Mouse (Mus musculus) embryonic facial prominence, embryonic 12.5 days (tissue): ENCODE measurements around the gene Pdzd3. TPM values are rescaled to one million over a fixed set of nuclear protein-coding genes. Genes with fewer than 3 reads are reported as not detected.

ENCODE experiments used
- ATAC-seq: fragments of 200-750 bp; cut with Nextera tagmentation; 2 replicates; pipeline ENCODE4 v1.8.0; 2017; ENCODE audit not compliant: insufficient number of reproducible peaks, insufficient read depth, low FRiP score, low TSS enrichment
- H3K27ac ChIP-seq: fragments of 300-500 bp; sonication (generic); 2 replicates; pipeline ENCODE4 v1.5.1; 2016; ENCODE audit warnings: mild to moderate bottlenecking
- H3K27me3 ChIP-seq: fragments of 300-500 bp; sonication (generic); 2 replicates; pipeline ENCODE4 v1.6.1; 2016; ENCODE audit warnings: mild to moderate bottlenecking, moderate library complexity
- H3K36me3 ChIP-seq: fragments of 300-500 bp; sonication (generic); 2 replicates; pipeline ENCODE4 v1.6.1; 2016; ENCODE audit warnings: mild to moderate bottlenecking
- H3K4me1 ChIP-seq: fragments of 300-500 bp; sonication (generic); 2 replicates; pipeline ENCODE4 v1.6.1; 2016
- H3K4me2 ChIP-seq: fragments of 300-500 bp; sonication (generic); replicated peaks from 2 replicates; pipeline ENCODE4 v1.6.1; 2016; ENCODE audit warnings: mild to moderate bottlenecking, moderate library complexity
- H3K4me3 ChIP-seq: fragments of 300-500 bp; sonication (generic); 2 replicates; pipeline ENCODE4 v1.5.1; 2016; ENCODE audit warnings: mild to moderate bottlenecking
- H3K9ac ChIP-seq: fragments of 300-500 bp; sonication (generic); 2 replicates; pipeline ENCODE4 v1.6.1; 2016; ENCODE audit warnings: mild to moderate bottlenecking, moderate library complexity
- H3K9me3 ChIP-seq: fragments of 300-500 bp; sonication (generic); 2 replicates; pipeline ENCODE4 v1.6.1; 2016; ENCODE audit warnings: mild to moderate bottlenecking, moderate library complexity
- WGBS: fragments of 180-500 bp; shearing (Covaris S2); methylation state at CpG from one replicate; pipeline ENCODE4 v1.1.7; 2016; 5-methylcytosine and 5-hydroxymethylcytosine counted together
- polyA plus RNA-seq: library from polyadenylated mRNA; unstranded; fragments of >200 nt; fragmentation: Nextera tagmentation; extraction: Ambion mirVana; gene quantifications from 2 replicates; pipeline ENCODE4 v1.2.1, GENCODE M21; 2016

Pdzd3 gene
- polyA plus RNA-seq, 1 experiment from 2014 or later: 0.12 TPM

DNA sequence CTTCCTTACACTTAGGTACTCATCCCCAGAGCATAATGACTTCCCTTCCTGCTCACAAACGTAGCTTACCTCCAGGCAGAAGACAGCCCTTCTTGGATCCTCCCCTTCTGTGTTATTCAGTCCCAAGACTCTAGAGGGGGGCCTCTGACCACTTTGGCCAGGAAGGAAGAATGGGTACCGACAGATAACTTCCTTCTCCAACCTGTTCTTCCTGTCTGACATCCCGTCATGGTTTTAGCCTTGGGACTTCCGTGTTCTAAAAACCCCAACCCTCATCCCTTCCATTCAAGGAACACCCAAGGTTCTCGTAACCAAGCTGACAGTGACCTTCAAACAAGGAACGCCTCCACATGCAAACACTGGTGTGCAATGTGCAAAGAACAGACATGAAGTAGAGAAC, 17.2 kb upstream of the Pdzd3 start, which contains the start of gene Nlrx1:
Nlrx1 (minus strand) TSS at position 168 of the 400 bp plus-strand sequence.
- H3K4me1 ChIP-seq: 0 out of 2 replicates have a peak, but pooled peaks cover 12% of the 10 kb centered on the region
- H3K27me3 ChIP-seq: 0 out of 2 replicates have a peak, but pooled peaks cover 2% of the 10 kb centered on the region
- 84% methylated on average over 6 of the region's 6 CpGs for whole genome bisulfite sequencing
- no peaks in the 10 kb centered on the region for H3K9me3 ChIP-seq
- H3K27ac ChIP-seq: peak within 1 kb of the TSS; percentile 56
- H3K9ac ChIP-seq: peak within 1 kb of the TSS; percentile 78
- ATAC-seq: no peak
- H3K36me3 ChIP-seq: no peaks in the 10 kb centered on the region
- peak within 1 kb of the TSS; percentile 50 for H3K4me3 ChIP-seq
- peak within 1 kb of the TSS; percentile 79 for H3K4me2 ChIP-seq

DNA sequence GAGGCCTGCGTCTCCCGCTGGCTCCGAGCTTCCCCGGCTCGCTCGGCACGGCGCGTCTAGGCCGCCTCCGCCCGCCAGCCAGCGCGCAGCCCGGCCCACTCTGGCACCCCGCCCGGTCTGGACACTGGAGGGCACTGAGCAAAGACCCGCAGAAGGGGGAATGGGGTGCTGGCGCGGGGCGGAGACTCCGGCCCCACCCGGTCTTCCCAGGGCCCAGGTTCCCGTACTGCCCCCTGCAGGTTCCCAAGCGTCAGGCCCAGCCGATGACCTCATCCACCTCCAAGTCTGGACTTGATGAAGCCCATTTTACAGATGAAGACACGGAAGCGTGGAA, 16.7 kb upstream of the Pdzd3 start:
- Histone ChIP-seq H3K9ac (peak overlapping the region; percentile 78), H3K27me3 (0 out of 2 replicates have a peak, but pooled peaks cover 2% of the 10 kb centered on the region), H3K4me1 (0 out of 2 replicates have a peak, but pooled peaks cover 12% of the 10 kb centered on the region), H3K9me3 (no peaks in the 10 kb centered on the region), H3K4me2 (peak overlapping the region; percentile 79), H3K36me3 (no peaks in the 10 kb centered on the region), H3K27ac (peak overlapping the region; percentile 56; the same call in 1 of the 2 replicates), H3K4me3 (peak overlapping the region; percentile 50)
- WGBS: 4% methylated on average over 28 of the region's 28 CpGs
- peak; percentile 79 for ATAC-seq

DNA sequence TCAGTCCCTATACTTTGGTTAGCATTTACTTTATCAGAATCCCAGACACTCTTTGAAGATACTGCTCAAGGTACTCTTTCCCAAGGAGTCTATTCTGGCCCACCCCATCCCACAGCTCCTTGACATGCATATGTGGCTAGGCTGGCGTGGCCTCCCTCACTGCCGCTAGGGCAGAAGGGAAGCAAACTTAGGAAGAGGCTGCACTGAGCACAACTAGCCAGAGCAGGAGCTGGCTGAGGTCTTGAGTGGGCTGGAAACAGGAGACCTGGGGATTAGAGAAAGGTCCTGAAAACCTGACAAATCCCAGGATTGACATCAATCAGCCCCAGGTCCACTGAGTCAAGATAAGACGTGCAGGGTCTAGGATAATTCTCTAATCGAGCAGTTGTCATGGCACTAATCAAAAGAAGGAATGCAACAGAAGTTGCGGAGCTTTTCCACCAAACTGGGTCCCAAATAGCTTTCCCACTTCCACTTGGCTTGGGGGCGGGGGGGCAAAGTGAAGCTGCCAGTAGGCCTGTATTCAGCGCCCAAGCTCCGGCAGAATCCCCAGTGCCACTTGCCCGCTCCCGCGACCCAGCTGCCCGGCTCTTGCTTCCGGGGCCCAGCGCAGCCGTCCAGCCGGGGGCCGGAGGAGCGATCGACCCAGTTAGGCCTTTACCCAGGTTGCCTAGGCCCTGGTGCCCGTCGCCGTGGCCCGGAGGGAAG, 16.2 kb upstream of the Pdzd3 start:
- peak overlapping the region; percentile 56 for H3K27ac ChIP-seq
- no peak for ATAC-seq

DNA sequence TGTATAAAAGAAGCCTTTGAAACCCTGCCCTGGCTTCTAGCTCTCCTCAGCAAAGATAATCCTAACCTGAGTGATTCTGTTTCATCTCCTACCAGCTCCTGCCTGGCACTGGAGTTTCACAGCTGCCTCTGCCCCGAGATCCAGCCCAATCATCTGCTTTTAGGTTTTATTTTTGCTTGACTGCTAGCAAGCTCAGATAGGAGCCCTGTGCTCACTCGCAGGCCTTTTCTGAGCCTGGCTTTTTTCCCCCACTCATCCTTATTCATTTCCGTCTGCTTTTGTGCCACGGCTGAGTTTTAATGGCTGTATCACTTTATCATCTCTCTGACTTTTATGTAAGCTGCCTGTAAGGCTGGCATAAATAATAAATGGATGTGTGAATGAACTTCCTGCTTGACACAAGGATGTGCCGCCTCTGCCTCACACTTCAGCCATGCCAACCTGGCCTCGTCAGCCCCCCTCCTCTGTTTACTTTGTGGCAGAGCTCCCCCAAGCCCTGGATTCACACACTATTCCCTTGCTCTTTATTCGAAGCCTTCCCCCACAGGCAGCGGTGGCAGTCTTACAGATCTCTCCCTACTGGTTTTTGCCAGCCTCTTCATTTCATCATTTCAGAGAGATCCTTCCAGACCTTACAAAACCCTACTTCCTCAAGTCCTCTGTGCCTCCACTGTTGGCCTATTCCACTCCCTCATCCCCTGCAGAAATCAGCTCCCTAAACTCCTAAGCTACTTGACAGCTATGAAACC, 15.4 kb upstream of the Pdzd3 start:
- Histone ChIP-seq H3K4me3 (no peak overlapping the region), H3K9ac (0 out of 2 replicates have a peak overlapping the region, but pooled peaks have one; percentile 78)
- 68% methylated on average over 8 of the region's 8 CpGs for WGBS

More for the DNA sequence above, 16.2 kb upstream of the Pdzd3 start:
- Histone ChIP-seq H3K4me2 (peak overlapping the region; percentile 79), H3K9ac (peak overlapping the region; percentile 78), H3K4me3 (peak overlapping the region; percentile 50), H3K27me3 (0 out of 2 replicates have a peak, but pooled peaks cover 2% of the 10 kb centered on the region), H3K4me1 (0 out of 2 replicates have a peak, but pooled peaks cover 12% of the 10 kb centered on the region), H3K36me3 (no peaks in the 10 kb centered on the region), H3K9me3 (no peaks in the 10 kb centered on the region)
- 9% methylated on average over 23 of the region's 23 CpGs for WGBS

GRCm38 (mm10) chr9:44261388-44261787, 10.1 kb upstream of the Pdzd3 start:
- Histone ChIP-seq H3K27ac (no peak overlapping the region), H3K4me1 (0 out of 2 replicates have a peak, but pooled peaks cover under 1% of the 10 kb centered on the region), H3K36me3 (no peaks in the 10 kb centered on the region), H3K9ac (no peak overlapping the region), H3K4me3 (no peak overlapping the region), H3K9me3 (no peaks in the 10 kb centered on the region), H3K27me3 (0 out of 2 replicates have a peak, but pooled peaks cover under 1% of the 10 kb centered on the region), H3K4me2 (no peak overlapping the region)
- ATAC-seq: no peak
- WGBS: 81% methylated on average over 14 of the region's 14 CpGs

More for the DNA sequence above, 15.4 kb upstream of the Pdzd3 start:
- H3K36me3 ChIP-seq: no peaks in the 10 kb centered on the region
- no peak for ATAC-seq
- 0 out of 2 replicates have a peak overlapping the region, but pooled peaks have one; percentile 79 for H3K4me2 ChIP-seq
- H3K4me1 ChIP-seq: 0 out of 2 replicates have a peak, but pooled peaks cover 12% of the 10 kb centered on the region
- no peaks in the 10 kb centered on the region for H3K9me3 ChIP-seq
- H3K27ac ChIP-seq: no peak overlapping the region
- H3K27me3 ChIP-seq: 0 out of 2 replicates have a peak, but pooled peaks cover 2% of the 10 kb centered on the region

DNA sequence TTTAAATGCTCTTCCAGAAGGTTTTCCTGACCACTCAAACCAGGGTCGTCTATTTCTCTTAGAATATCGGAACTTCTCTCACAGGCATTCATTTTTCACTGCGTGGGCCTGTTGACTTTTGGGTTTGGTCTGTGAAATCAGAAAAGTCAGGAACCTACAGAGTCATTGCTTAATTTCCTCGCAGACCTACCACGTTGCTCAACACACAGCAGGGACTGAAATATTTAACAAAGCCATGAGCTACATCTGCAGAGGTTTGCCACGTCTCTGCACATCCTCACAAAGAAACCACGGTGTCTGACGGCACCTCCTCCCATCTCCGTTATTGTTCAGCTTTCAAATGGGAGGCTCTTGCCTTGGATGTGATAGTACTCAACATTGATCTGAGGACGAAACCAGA, 7.7 kb upstream of the Pdzd3 start:
- 86% methylated on average over 10 of the region's 10 CpGs for WGBS
- no peak overlapping the region for H3K4me2 ChIP-seq
- 0 out of 2 replicates have a peak, but pooled peaks cover 3% of the 10 kb centered on the region for H3K27me3 ChIP-seq
- peaks cover 13% of the 10 kb centered on the region for H3K4me1 ChIP-seq
- ATAC-seq: no peak
- H3K36me3 ChIP-seq: no peaks in the 10 kb centered on the region
- H3K27ac ChIP-seq: no peak overlapping the region
- H3K4me3 ChIP-seq: no peak overlapping the region
- no peaks in the 10 kb centered on the region for H3K9me3 ChIP-seq
- H3K9ac ChIP-seq: no peak overlapping the region

GRCm38 (mm10) chr9:44256213-44256612, 4.9 kb upstream of the Pdzd3 start:
- no peaks in the 10 kb centered on the region for H3K9me3 ChIP-seq
- peaks cover 18% of the 10 kb centered on the region for H3K4me1 ChIP-seq
- H3K9ac ChIP-seq: no peak overlapping the region
- H3K36me3 ChIP-seq: no peaks in the 10 kb centered on the region
- no peak overlapping the region for H3K4me3 ChIP-seq
- 0 out of 2 replicates have a peak, but pooled peaks have one; percentile 26 for ATAC-seq
- H3K27me3 ChIP-seq: 0 out of 2 replicates have a peak, but pooled peaks cover 3% of the 10 kb centered on the region
- no peak overlapping the region for H3K4me2 ChIP-seq
- WGBS: 77% methylated on average over 8 of the region's 8 CpGs
- H3K27ac ChIP-seq: no peak overlapping the region

- Histone ChIP-seq H3K4me2 (no peak overlapping the region), H3K4me3 (no peak overlapping the region), H3K9me3 (no peaks in the 10 kb centered on the region), H3K9ac (no peak overlapping the region), H3K27me3 (0 out of 2 replicates have a peak, but pooled peaks cover 3% of the 10 kb centered on the region), H3K36me3 (no peaks in the 10 kb centered on the region), H3K4me1 (peaks cover 18% of the 10 kb centered on the region), H3K27ac (no peak overlapping the region)
- ATAC-seq: no peak
- WGBS: 50% methylated on average over 6 of the region's 6 CpGs
These were observed 3.9 kb upstream of the Pdzd3 start for GRCm38 (mm10) chr9:44255136-44255521.

DNA sequence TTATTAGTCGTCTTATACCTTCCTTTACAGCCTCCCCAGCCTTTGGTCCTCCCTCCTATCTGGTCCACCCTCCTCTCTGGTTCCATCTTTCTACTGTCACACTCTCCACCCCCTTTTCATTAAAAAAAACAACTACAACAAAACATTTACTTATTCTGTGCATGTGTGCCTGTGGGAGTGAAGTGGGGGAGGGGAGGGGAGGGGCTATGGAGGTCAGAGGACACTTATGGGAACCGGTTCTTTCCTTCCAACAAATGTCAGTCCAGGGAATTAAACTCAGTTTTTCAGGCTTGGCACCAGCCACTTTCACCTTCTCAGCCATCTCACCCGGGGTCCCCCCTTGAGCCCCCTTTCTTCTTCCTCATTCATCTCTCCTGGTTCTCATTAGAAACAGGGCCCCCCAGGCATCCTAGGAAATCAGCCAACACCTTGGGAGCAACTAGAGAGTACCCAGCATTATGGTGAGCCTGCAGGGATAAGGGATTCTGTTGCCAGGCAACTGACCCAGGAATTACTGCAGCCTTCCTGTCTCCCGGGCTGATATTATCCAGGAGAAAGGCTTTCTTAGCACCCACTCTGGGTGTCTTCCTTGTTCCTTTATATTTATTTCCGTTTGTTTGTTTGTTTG, 3.4 kb upstream of the Pdzd3 start:
- no peak overlapping the region for H3K4me3 ChIP-seq
- peaks cover 21% of the 10 kb centered on the region for H3K4me1 ChIP-seq
- no peak overlapping the region for H3K4me2 ChIP-seq
- H3K27ac ChIP-seq: no peak overlapping the region
- 0 out of 2 replicates have a peak, but pooled peaks cover 3% of the 10 kb centered on the region for H3K27me3 ChIP-seq
- peak; percentile 31; the same call in 1 of the 2 replicates for ATAC-seq
- H3K36me3 ChIP-seq: no peaks in the 10 kb centered on the region
- H3K9me3 ChIP-seq: no peaks in the 10 kb centered on the region
- no peak overlapping the region for H3K9ac ChIP-seq
- WGBS: 10% methylated on average over 5 of the region's 5 CpGs

GRCm38 (mm10) chr9:44253441-44253840, 2.2 kb upstream of the Pdzd3 start:
- no peak overlapping the region for H3K9ac ChIP-seq
- H3K27ac ChIP-seq: no peak overlapping the region
- no peaks in the 10 kb centered on the region for H3K9me3 ChIP-seq
- H3K36me3 ChIP-seq: no peaks in the 10 kb centered on the region
- H3K4me3 ChIP-seq: no peak overlapping the region
- WGBS: 81% methylated on average over 6 of the region's 6 CpGs
- H3K4me2 ChIP-seq: no peak overlapping the region
- H3K27me3 ChIP-seq: 0 out of 2 replicates have a peak, but pooled peaks cover 3% of the 10 kb centered on the region
- ATAC-seq: no peak
- peaks cover 22% of the 10 kb centered on the region for H3K4me1 ChIP-seq

DNA sequence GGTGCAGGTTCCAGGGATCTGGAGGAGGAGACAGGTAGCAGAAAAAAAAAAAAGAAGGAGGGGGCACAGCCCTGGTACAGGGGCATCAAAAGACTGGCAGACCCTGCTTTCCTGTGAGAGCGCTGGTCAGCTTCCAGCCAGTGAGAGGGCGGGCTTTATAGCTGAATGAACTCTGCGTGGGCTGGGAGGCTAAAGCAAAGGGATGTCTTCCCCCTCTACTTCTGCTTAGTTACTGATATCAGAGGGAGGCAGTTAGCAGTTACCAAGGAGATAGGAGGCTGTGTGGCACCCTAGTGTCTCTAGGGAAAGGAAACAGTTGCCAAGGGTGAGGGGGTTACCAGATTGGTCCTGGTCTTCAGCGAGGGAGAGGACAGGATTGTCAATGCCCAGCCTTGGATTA, 826 bp downstream of the Pdzd3 start:
- no peak overlapping the region for H3K27ac ChIP-seq
- H3K27me3 ChIP-seq: no peaks in the 10 kb centered on the region
- no peaks in the 10 kb centered on the region for H3K36me3 ChIP-seq
- H3K4me1 ChIP-seq: peaks cover 22% of the 10 kb centered on the region
- no peaks in the 10 kb centered on the region for H3K9me3 ChIP-seq
- no peak for ATAC-seq
- no peak overlapping the region for H3K4me2 ChIP-seq
- no peak overlapping the region for H3K9ac ChIP-seq
- H3K4me3 ChIP-seq: no peak overlapping the region
- 60% methylated on average over 4 of the region's 4 CpGs for WGBS
